Mouse (Mus musculus) lung, embryonic 16.5 days (tissue): ENCODE data around the gene Ube3b. TPM values are rescaled to one million over a fixed set of nuclear protein-coding genes. Genes with fewer than 3 reads are reported as not detected.
A peak's percentile ranks its signal among the peaks of the same experiment; 100 is the strongest.

ENCODE experiments used
- ATAC-seq: fragments of 200-750 bp; cut with Nextera tagmentation; 2 replicates; pipeline ENCODE4 v1.8.0; 2017; ENCODE audit warnings: low read depth, mild to moderate bottlenecking, moderate library complexity
- H3K27ac ChIP-seq: fragments of 300-500 bp; sonication (generic); 2 replicates; pipeline ENCODE4 v1.5.1; 2014; ENCODE audit warnings: mild to moderate bottlenecking, control low read depth, low read length
- H3K27me3 ChIP-seq: fragments of 300-500 bp; sonication (generic); 2 replicates; pipeline ENCODE4 v1.6.1; 2014; ENCODE audit warnings: low read depth, low read length, mixed read lengths; ENCODE audit not compliant: control insufficient read depth, insufficient read depth
- H3K36me3 ChIP-seq: fragments of 300-500 bp; sonication (generic); 2 replicates; pipeline ENCODE4 v1.6.1; 2014; ENCODE audit warnings: low read length; ENCODE audit not compliant: control insufficient read depth, insufficient read depth
- H3K4me1 ChIP-seq: fragments of 300-500 bp; sonication (generic); replicated peaks from 2 replicates; pipeline ENCODE4 v1.6.1; 2014; ENCODE audit warnings: low read length, mixed read lengths; ENCODE audit not compliant: control insufficient read depth, insufficient read depth
- H3K4me2 ChIP-seq: fragments of 300-500 bp; sonication (generic); 2 replicates; pipeline ENCODE4 v1.6.1; 2014; ENCODE audit warnings: low read depth, low read length, control low read depth
- H3K4me3 ChIP-seq: fragments of 300-500 bp; sonication (generic); 2 replicates; pipeline ENCODE4 v1.5.1; 2014; ENCODE audit warnings: mild to moderate bottlenecking, low read length, control low read depth
- H3K9ac ChIP-seq: fragments of 300-500 bp; sonication (generic); 2 replicates; pipeline ENCODE4 v1.6.1; 2014; ENCODE audit warnings: low read length, control low read depth
- H3K9me3 ChIP-seq: fragments of 300-500 bp; sonication (generic); 2 replicates; pipeline ENCODE4 v1.6.1; 2016; ENCODE audit warnings: low read length; ENCODE audit not compliant: control insufficient read depth
- WGBS: fragments of 180-500 bp; shearing (Covaris S2); extraction: QIAGEN DNeasy Blood & Tissue Kit; methylation state at CpG from one replicate; pipeline ENCODE4 v1.1.7; 2014; 5-methylcytosine and 5-hydroxymethylcytosine counted together
- polyA plus RNA-seq: library from polyadenylated mRNA; unstranded; fragments of >200 nt; fragmentation: Nextera tagmentation; extraction: Ambion mirVana; gene quantifications from 2 replicates; pipeline ENCODE4 v1.2.1, GENCODE M21; 2015

Gene Ube3b
- polyA plus RNA-seq, 1 experiment from 2014 or later = 54.1 TPM

GRCm38 (mm10) chr5:114359586-114359985 is 20.8 kb upstream of the Ube3b start:
- Histone ChIP-seq H3K27me3 (no peaks in the 10 kb centered on the region), H3K9me3 (no peaks in the 10 kb centered on the region), H3K36me3 (peaks cover 24% of the 10 kb centered on the region), H3K4me2 (no peak overlapping the region), H3K4me1 (peaks cover 25% of the 10 kb centered on the region), H3K27ac (no peak overlapping the region), H3K4me3 (no peak overlapping the region), H3K9ac (no peak overlapping the region)
- ATAC-seq = no peak
- WGBS = 68% methylated on average over 8 of the region's 8 CpGs

GRCm38 (mm10) chr5:114360968-114361367 is 19.4 kb upstream of the Ube3b start:
- no peak overlapping the region for H3K27ac ChIP-seq
- no peak overlapping the region for H3K4me2 ChIP-seq
- H3K4me3 ChIP-seq = no peak overlapping the region
- WGBS = 77% methylated on average over 15 of the region's 15 CpGs
- H3K4me1 ChIP-seq = peaks cover 39% of the 10 kb centered on the region
- no peak overlapping the region for H3K9ac ChIP-seq
- no peaks in the 10 kb centered on the region for H3K27me3 ChIP-seq
- no peak for ATAC-seq
- H3K9me3 ChIP-seq = no peaks in the 10 kb centered on the region
- peaks cover 30% of the 10 kb centered on the region for H3K36me3 ChIP-seq

DNA sequence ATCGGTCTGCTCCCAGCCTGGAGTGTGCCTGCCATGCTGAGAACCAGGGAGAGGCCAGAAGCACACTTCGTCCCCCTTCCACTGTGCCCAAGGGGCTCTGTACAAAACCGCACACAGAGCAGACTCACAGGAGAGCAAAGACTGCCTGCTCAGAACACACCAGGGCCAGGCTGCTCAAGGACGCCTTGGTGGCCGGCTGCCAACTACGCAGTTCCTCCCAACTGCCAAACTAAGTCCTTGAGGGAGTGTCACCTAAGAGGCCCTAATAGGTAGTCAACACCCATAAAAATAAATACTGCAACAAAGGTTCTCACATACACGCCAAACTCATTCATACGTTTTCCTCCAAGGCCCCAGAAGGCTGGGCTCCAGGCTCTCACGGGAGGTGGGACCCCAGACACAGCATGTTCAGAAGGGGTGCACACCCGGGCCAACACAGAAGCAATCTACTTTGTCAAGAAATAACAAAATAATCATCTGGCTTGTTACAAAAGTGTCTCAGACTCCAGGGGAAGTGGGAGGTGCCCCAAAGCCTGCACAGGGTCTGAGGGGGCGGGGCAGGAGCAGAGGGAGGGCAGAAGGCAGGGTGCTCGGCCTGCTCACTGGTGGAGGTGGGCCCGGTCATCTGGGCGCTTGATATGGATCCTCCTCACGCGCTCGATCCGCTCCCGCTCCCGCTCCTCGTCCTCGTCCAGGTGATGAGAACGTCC is 15.2 kb upstream of the Ube3b start:
- Histone ChIP-seq H3K9ac (peak overlapping the region; percentile 48), H3K4me3 (no peak overlapping the region), H3K27me3 (no peaks in the 10 kb centered on the region), H3K27ac (peak overlapping the region; percentile 95), H3K36me3 (peaks cover 64% of the 10 kb centered on the region), H3K4me2 (peak overlapping the region; percentile 5; the same call in 1 of the 2 replicates), H3K4me1 (peaks cover 43% of the 10 kb centered on the region), H3K9me3 (no peaks in the 10 kb centered on the region)
- WGBS = 57% methylated on average over 23 of the region's 23 CpGs
- peak; percentile 87 for ATAC-seq

GRCm38 (mm10) chr5:114368121-114368520 is 12.3 kb upstream of the Ube3b start:
- Histone ChIP-seq H3K4me2 (no peak overlapping the region), H3K27ac (no peak overlapping the region), H3K4me3 (no peak overlapping the region), H3K9me3 (no peaks in the 10 kb centered on the region), H3K9ac (no peak overlapping the region; the same call in 1 of the 2 replicates), H3K36me3 (peaks cover 54% of the 10 kb centered on the region), H3K27me3 (no peaks in the 10 kb centered on the region), H3K4me1 (peaks cover 72% of the 10 kb centered on the region)
- no peak for ATAC-seq
- 90% methylated on average over 12 of the region's 14 CpGs for WGBS

GRCm38 (mm10) chr5:114368803-114369496 is 11.5 kb upstream of the Ube3b start:
- Histone ChIP-seq H3K36me3 (peaks cover 51% of the 10 kb centered on the region), H3K27ac (peak overlapping the region; percentile 99), H3K4me3 (no peak overlapping the region), H3K4me1 (peaks cover 76% of the 10 kb centered on the region), H3K9me3 (no peaks in the 10 kb centered on the region), H3K4me2 (no peak overlapping the region), H3K27me3 (no peaks in the 10 kb centered on the region), H3K9ac (peak overlapping the region; percentile 65; the same call in 1 of the 2 replicates)
- ATAC-seq = no peak
- 79% methylated on average over 16 of the region's 16 CpGs for WGBS

GRCm38 (mm10) chr5:114369921-114370320 is 10.5 kb upstream of the Ube3b start:
- Histone ChIP-seq H3K4me2 (peak overlapping the region; percentile 47), H3K27me3 (no peaks in the 10 kb centered on the region), H3K9me3 (no peaks in the 10 kb centered on the region), H3K4me3 (no peak overlapping the region), H3K36me3 (peaks cover 53% of the 10 kb centered on the region), H3K27ac (peak overlapping the region; percentile 99), H3K4me1 (peaks cover 76% of the 10 kb centered on the region), H3K9ac (peak overlapping the region; percentile 65)
- ATAC-seq = peak; percentile 8
- 35% methylated on average over 9 of the region's 9 CpGs for WGBS

GRCm38 (mm10) chr5:114370371-114370776 is 10.0 kb upstream of the Ube3b start:
- Histone ChIP-seq H3K36me3 (peaks cover 53% of the 10 kb centered on the region), H3K9ac (peak overlapping the region; percentile 65), H3K4me2 (peak overlapping the region; percentile 47), H3K9me3 (no peaks in the 10 kb centered on the region), H3K27ac (peak overlapping the region; percentile 99), H3K4me1 (peaks cover 75% of the 10 kb centered on the region), H3K27me3 (no peaks in the 10 kb centered on the region), H3K4me3 (0 out of 2 replicates have a peak overlapping the region, but pooled peaks have one; percentile 7)
- peak; percentile 73 for ATAC-seq
- 4% methylated on average over 9 of the region's 9 CpGs for WGBS

DNA sequence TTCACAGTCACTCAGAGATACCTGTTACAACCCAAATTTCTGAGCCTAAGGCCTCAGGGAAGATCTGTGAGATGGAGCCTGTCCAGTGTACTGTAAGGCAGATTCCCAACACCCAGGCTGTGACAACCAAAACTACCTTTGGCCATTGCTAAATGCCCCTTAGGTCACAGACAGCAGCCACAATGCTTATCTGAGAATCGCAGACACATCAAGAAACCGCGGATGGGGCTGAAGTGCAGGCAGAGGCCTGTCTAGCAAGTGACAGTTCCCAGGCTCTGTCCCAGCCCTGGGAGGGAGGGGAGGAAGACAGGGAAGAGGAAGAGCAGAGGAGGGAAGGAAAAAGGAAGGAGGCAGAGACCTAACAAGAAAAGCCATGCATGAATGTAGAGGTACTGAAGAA is 9.1 kb upstream of the Ube3b start:
- Histone ChIP-seq H3K9me3 (no peaks in the 10 kb centered on the region), H3K9ac (peak overlapping the region; percentile 65), H3K27me3 (no peaks in the 10 kb centered on the region), H3K4me3 (no peak overlapping the region), H3K27ac (peak overlapping the region; percentile 99), H3K4me2 (peak overlapping the region; percentile 47), H3K36me3 (peaks cover 45% of the 10 kb centered on the region), H3K4me1 (peaks cover 77% of the 10 kb centered on the region)
- no peak for ATAC-seq
- WGBS = 47% methylated on average over 3 of the region's 3 CpGs

GRCm38 (mm10) chr5:114371731-114372473 is 8.5 kb upstream of the Ube3b start:
- Histone ChIP-seq H3K4me3 (no peak overlapping the region), H3K9me3 (no peaks in the 10 kb centered on the region), H3K9ac (peak overlapping the region; percentile 65), H3K4me1 (peaks cover 83% of the 10 kb centered on the region), H3K36me3 (peaks cover 39% of the 10 kb centered on the region), H3K4me2 (peak overlapping the region; percentile 47), H3K27ac (peak overlapping the region; percentile 99), H3K27me3 (no peaks in the 10 kb centered on the region)
- ATAC-seq = no peak; the same call in 1 of the 2 replicates
- 39% methylated on average over 25 of the region's 25 CpGs for WGBS
